Comparison of ENCODE assay signal across 9 mouse cellular contexts in genomic region chr9:67036527-67037118, GRCm38 (mm10). TPM values are rescaled to one million over a fixed set of nuclear protein-coding genes. Genes with fewer than 3 reads are reported as not detected.
DNase-seq lines count a peak whose midpoint lies in the region; ATAC-seq and TF ChIP-seq lines count a peak whose summit lies in the region.
"Had no signal": no experiment of that assay in that cellular context is flagged by ENCODE, and none has a peak within 500 bp of the region (broad histone marks: within the 10 kb centered on the region; RNA-seq: fewer than 3 reads in every experiment).

No protein-coding gene starts in this region.

- TF ChIP-seq POLR2A in heart, adult 2 months (IDR thresholded peaks at IDR 0.05; ENCODE audit: insufficient read depth, low read depth, low read length) = no peak
- no peak for TF ChIP-seq POLR2A in small intestine, adult 2 months (IDR thresholded peaks at IDR 0.05; ENCODE audit: low read depth, low read length)

- H3K79me2 ChIP-seq in heart, adult 2 months (replicated peaks; ENCODE audit: control insufficient read depth, insufficient read depth, low read length) = 0 out of 2 replicates have a peak, but pooled peaks cover 2% of the 10 kb centered on the region

- H3K4me1 ChIP-seq in heart, adult 2 months (ENCODE audit: control insufficient read depth, insufficient read depth, low read length) = peaks cover 37% of the 10 kb centered on the region
- peaks cover 46% of the 10 kb centered on the region for H3K4me1 ChIP-seq in lung, embryonic 16.5 days (replicated peaks; ENCODE audit: control insufficient read depth, insufficient read depth, low read length)
- peaks cover 36% of the 10 kb centered on the region for H3K4me1 ChIP-seq in intestine, embryonic 15.5 days (replicated peaks)
- peaks cover 20% of the 10 kb centered on the region for H3K4me1 ChIP-seq in small intestine, adult 2 months (ENCODE audit: control insufficient read depth, insufficient read depth, insufficient read length, low read length)
- H3K4me1 ChIP-seq in midbrain, postnatal 0 days (ENCODE audit: insufficient read depth, low read length) = peaks cover 8% of the 10 kb centered on the region; the same call in 1 of the 2 replicates

- TF ChIP-seq EP300 in heart, adult 2 months (IDR thresholded peaks at IDR 0.05; ENCODE audit: insufficient read depth, low read depth, low read length) = no peak

- WGBS in heart, adult 2 months = 17% methylated on average over 2 of the region's 2 CpGs
- WGBS in lung, embryonic 16.5 days = 38% methylated on average over 2 of the region's 2 CpGs
- 53% methylated on average over 2 of the region's 2 CpGs for WGBS in intestine, embryonic 15.5 days
- 18% methylated on average over 2 of the region's 2 CpGs for WGBS in small intestine, adult 2 months
- 75% methylated on average over 2 of the region's 2 CpGs for WGBS in midbrain, postnatal 0 days

- ATAC-seq in lung, embryonic 16.5 days (ENCODE audit: low read depth) = 0 out of 2 replicates have a peak, but pooled peaks have one; percentile 35
- no peak for ATAC-seq in intestine, embryonic 15.5 days
- ATAC-seq in midbrain, postnatal 0 days (ENCODE audit: low FRiP score) = no peak

- intact Hi-C loops in heart, adult 2 months (cut with DNase I) = no loop called here

- no peak overlapping the region for H3K9ac ChIP-seq in heart, adult 2 months (ENCODE audit: low read depth, low read length)
- no peak overlapping the region for H3K9ac ChIP-seq in lung, embryonic 16.5 days (ENCODE audit: low read length)
- no peak overlapping the region for H3K9ac ChIP-seq in intestine, embryonic 15.5 days
- no peak overlapping the region for H3K9ac ChIP-seq in midbrain, postnatal 0 days (replicated peaks; ENCODE audit: low read length, poor library complexity, severe bottlenecking)

- peak overlapping the region; percentile 70 for H3K27ac ChIP-seq in heart, adult 2 months
- peak overlapping the region; percentile 91 for H3K27ac ChIP-seq in lung, embryonic 16.5 days (ENCODE audit: low read length)
- peak overlapping the region; percentile 41; the same call in 1 of the 2 replicates for H3K27ac ChIP-seq in intestine, embryonic 15.5 days
- H3K27ac ChIP-seq in small intestine, adult 2 months (ENCODE audit: insufficient read depth, low read depth, low read length) = peak overlapping the region; percentile 69
- H3K27ac ChIP-seq in midbrain, postnatal 0 days (ENCODE audit: low read depth, low read length) = no peak overlapping the region
- H3K27ac ChIP-seq: midbrain, embryonic 10.5 days had no signal

- TF ChIP-seq CTCF in heart, adult 2 months (IDR thresholded peaks at IDR 0.05) = no peak
- TF ChIP-seq CTCF in small intestine, adult 2 months (IDR thresholded peaks at IDR 0.05; ENCODE audit: extremely low read depth, insufficient read length, insufficient replicate concordance, low read depth, low read length) = no peak
- no peak for TF ChIP-seq CTCF in midbrain, postnatal 0 days (IDR thresholded peaks at IDR 0.05)

- peaks cover 7% of the 10 kb centered on the region; the same call in 1 of the 2 replicates for H3K9me3 ChIP-seq in lung, embryonic 16.5 days (ENCODE audit: control insufficient read depth, low read length)
- no peaks in the 10 kb centered on the region for H3K9me3 ChIP-seq in intestine, embryonic 15.5 days
- H3K9me3 ChIP-seq in midbrain, postnatal 0 days (ENCODE audit: low read length) = 0 out of 2 replicates have a peak, but pooled peaks cover 6% of the 10 kb centered on the region

- H3K4me3 ChIP-seq in heart, adult 2 months = no peak overlapping the region
- H3K4me3 ChIP-seq in lung, embryonic 16.5 days (ENCODE audit: low read length) = no peak overlapping the region
- no peak overlapping the region for H3K4me3 ChIP-seq in intestine, embryonic 15.5 days (replicated peaks)
- H3K4me3 ChIP-seq in small intestine, adult 2 months (ENCODE audit: low read depth, low read length) = no peak overlapping the region
- H3K4me3 ChIP-seq in midbrain, postnatal 0 days (ENCODE audit: low read depth, low read length) = no peak overlapping the region
- H3K4me3 ChIP-seq: midbrain, embryonic 10.5 days had no signal

- peaks cover 86% of the 10 kb centered on the region for H3K36me3 ChIP-seq in heart, adult 2 months (ENCODE audit: control insufficient read depth, insufficient read depth, low read length)
- peaks cover 55% of the 10 kb centered on the region for H3K36me3 ChIP-seq in lung, embryonic 16.5 days (ENCODE audit: control insufficient read depth, insufficient read depth, low read length)
- peaks cover 41% of the 10 kb centered on the region for H3K36me3 ChIP-seq in intestine, embryonic 15.5 days
- peaks cover 50% of the 10 kb centered on the region for H3K36me3 ChIP-seq in small intestine, adult 2 months (ENCODE audit: control insufficient read depth, insufficient read depth, low read length)
- peaks cover 43% of the 10 kb centered on the region for H3K36me3 ChIP-seq in midbrain, postnatal 0 days (ENCODE audit: insufficient read depth, low read length)

- H3K4me2 ChIP-seq in lung, embryonic 16.5 days (ENCODE audit: low read depth, low read length) = peak overlapping the region; percentile 21; the same call in 1 of the 2 replicates
- no peak overlapping the region for H3K4me2 ChIP-seq in intestine, embryonic 15.5 days (replicated peaks)
- no peak overlapping the region for H3K4me2 ChIP-seq in midbrain, postnatal 0 days (ENCODE audit: low read depth, low read length, poor library complexity, severe bottlenecking)

- no peaks in the 10 kb centered on the region for H3K27me3 ChIP-seq in heart, adult 2 months (ENCODE audit: control insufficient read depth, insufficient read depth, low read length)
- H3K27me3 ChIP-seq in lung, embryonic 16.5 days (ENCODE audit: control insufficient read depth, insufficient read depth, low read depth, low read length) = no peaks in the 10 kb centered on the region
- no peaks in the 10 kb centered on the region for H3K27me3 ChIP-seq in intestine, embryonic 15.5 days (replicated peaks)
- H3K27me3 ChIP-seq in small intestine, adult 2 months (ENCODE audit: control insufficient read depth, insufficient read depth, low read length) = no peaks in the 10 kb centered on the region
- H3K27me3 ChIP-seq in midbrain, postnatal 0 days (ENCODE audit: insufficient read depth, low read length) = no peaks in the 10 kb centered on the region

- DNase-seq in heart, adult 2 months = no peak
- no peak for DNase-seq in heart, postnatal 4 days
- no peak for DNase-seq in lung, postnatal 4 days
- DNase-seq in midbrain, postnatal 0 days (ENCODE audit: low spot score) = no peak
- DNase-seq in frontal cortex, adult 2 months (ENCODE audit: extremely low spot score in 1 of 2, low spot score in 1 of 2) = no peak

RNA-seq across cellular contexts. Expression of gene Tpm1, which starts 12.6 kb away (rescaled TPM):
- total RNA-seq in heart, adult 2 months (2021) = over 10,000 TPM in 1 of 2 experiments, 1,000 to 10,000 TPM in 1; 9,950 to 10,380 TPM
- polyA plus RNA-seq in heart, adult 2 months (2012; rRNA removed) = 5,659 and 10,700 TPM in 2 replicates
- total RNA-seq in heart, postnatal 4 days (2021) = 1,000 to 10,000 TPM; 7,269 to 8,107 TPM
- polyA plus RNA-seq in lung, embryonic 16.5 days (2015; fragmentation: Nextera tagmentation; extraction: Ambion mirVana) = 758 and 782 TPM in 2 replicates
- 994 and 1,099 TPM in 2 replicates for polyA plus RNA-seq in intestine, embryonic 15.5 days (2015; fragmentation: Nextera tagmentation; extraction: Ambion mirVana)
- polyA plus RNA-seq in small intestine, adult 2 months (2012; rRNA removed) = 146 and 242 TPM in 2 replicates
- 124 and 147 TPM in 2 replicates for total RNA-seq in midbrain, postnatal 0 days (2014; rRNA removed)
- 162 and 177 TPM in 2 replicates for polyA plus RNA-seq in midbrain, postnatal 0 days (2015; fragmentation: Nextera tagmentation; extraction: Ambion mirVana)
- 265 and 280 TPM in 2 replicates for polyA plus RNA-seq in frontal cortex, adult 2 months (2012; rRNA removed)
